Mouse (Mus musculus): ENCODE data around the gene Abca4.
"Not testable (repeated sequence)": the region's sequence is repeated elsewhere in the genome, so short reads cannot be mapped to it uniquely, and the experiment has no call there.

- TF ChIP-seq CTCF (IDR thresholded peaks at IDR 0.05; ENCODE audit: control insufficient read depth, insufficient read depth, low read length); POLR2A (IDR thresholded peaks at IDR 0.05; ENCODE audit: borderline replicate concordance, control insufficient read depth, low read depth, low read length): not testable (repeated sequence)
Observed at GRCm38 (mm10) chr3:122226972-122227371, 182.7 kb downstream of the Abca4 start.

Measured in bone marrow, adult 2 months (tissue).